Mouse (Mus musculus) erythroblast, embryonic 14.5 days (primary cell): ENCODE measurements around the gene Dnaja3.

Experiments
- GATA1 ChIP-seq: IDR thresholded peaks from 2 replicates; pipeline ENCODE4 v1.6.1; 2012; ENCODE audit warnings: low read length, inconsistent platforms, mixed read lengths
- TAL1 ChIP-seq: IDR thresholded peaks from 3 replicates; pipeline ENCODE4 v1.6.1; 2012; ENCODE audit warnings: low read length, inconsistent platforms, mixed read lengths

DNA sequence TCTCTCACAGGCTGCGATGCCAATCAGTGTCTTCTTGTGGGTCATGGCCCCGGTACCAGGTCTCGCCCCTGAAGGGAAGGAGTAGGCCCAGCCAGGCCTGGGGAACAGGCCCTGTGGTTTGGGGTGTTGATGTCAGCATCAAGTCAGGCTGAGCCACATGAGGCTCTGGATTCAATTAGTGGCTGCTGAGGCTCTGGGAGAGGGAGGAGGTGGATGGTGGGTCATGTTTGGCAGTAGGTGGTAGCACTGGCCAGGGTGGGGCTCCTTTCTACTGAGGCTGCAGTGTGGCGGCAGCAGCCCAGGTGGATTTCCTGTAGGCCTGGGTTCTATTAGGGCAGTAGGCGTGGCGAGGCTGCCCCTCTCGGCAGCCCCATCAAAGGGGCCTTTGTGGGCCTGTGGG, 11.8 kb downstream of the Dnaja3 start:
- TF ChIP-seq GATA1 (no peak), TAL1 (no peak)
